20 mouse cellular contexts compared by ENCODE assay signal in the genomic region with DNA sequence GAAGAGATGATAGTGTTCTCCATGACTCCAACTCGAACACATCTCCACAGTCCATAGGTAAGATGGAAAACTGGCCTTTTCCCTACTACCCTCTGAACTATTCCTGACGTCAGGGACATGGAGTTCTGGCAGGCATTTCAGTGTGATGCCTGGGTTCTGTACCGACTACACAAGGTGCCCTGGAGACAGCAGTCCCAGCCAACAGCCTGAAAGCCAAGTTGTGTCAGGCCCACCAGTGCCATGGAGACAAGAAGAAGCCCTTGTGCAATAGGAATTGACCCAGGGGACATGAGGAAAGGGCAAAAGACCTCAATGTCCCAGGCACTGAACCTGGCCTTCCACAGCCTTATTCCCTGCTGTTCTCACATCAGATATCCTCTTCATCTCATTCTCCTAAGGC. TPM values are rescaled to one million over a fixed set of nuclear protein-coding genes. Genes with fewer than 3 reads are reported as not detected.
"Had no signal": no experiment of that assay in that cellular context is flagged by ENCODE, and none has a peak within 500 bp of the region (broad histone marks: within the 10 kb centered on the region; RNA-seq: fewer than 3 reads in every experiment).

No protein-coding gene starts in this region.

- H3K9me3 ChIP-seq: midbrain, embryonic 10.5 days; midbrain, embryonic 12.5 days; neural tube, embryonic 13.5 days; neural tube, embryonic 15.5 days; stomach, embryonic 15.5 days had no signal

- DNase-seq: lung, adult 18-20 months; lung, embryonic 14.5 days; lung, postnatal 10 days; lung, postnatal 4 days; midbrain, embryonic 14.5 days; retina, postnatal 1 day; right cerebral cortex, adult 18-20 months; right cerebral cortex, postnatal 14 days; thymus, adult 2 months; thymus, postnatal 25 days; thymus, postnatal 4 days had no signal

- H3K4me3 ChIP-seq: midbrain, embryonic 10.5 days; midbrain, embryonic 12.5 days; myocyte; neural tube, embryonic 13.5 days; neural tube, embryonic 15.5 days; stomach, embryonic 15.5 days had no signal

- H3K4me1 ChIP-seq: stomach, embryonic 15.5 days had no signal

- H3K36me3 ChIP-seq: midbrain, embryonic 10.5 days; midbrain, embryonic 12.5 days; neural tube, embryonic 13.5 days; neural tube, embryonic 15.5 days; stomach, embryonic 15.5 days had no signal

- ATAC-seq: midbrain, embryonic 16.5 days had no signal

- H3K9ac ChIP-seq: lung, embryonic 14.5 days; midbrain, embryonic 12.5 days; neural tube, embryonic 13.5 days; neural tube, embryonic 15.5 days; stomach, embryonic 15.5 days had no signal

- H3K4me2 ChIP-seq: lung, embryonic 14.5 days; midbrain, embryonic 12.5 days; neural tube, embryonic 13.5 days; neural tube, embryonic 15.5 days; stomach, embryonic 15.5 days had no signal

- H3K27ac ChIP-seq: midbrain, embryonic 10.5 days; midbrain, embryonic 12.5 days; neural tube, embryonic 13.5 days; neural tube, embryonic 15.5 days; stomach, embryonic 15.5 days; stomach, postnatal 0 days had no signal

RNA-seq across cellular contexts. Expression of a gene that starts 18.8 kb away (rescaled TPM):
- total RNA-seq: megakaryocyte-erythroid progenitor cell, adult 5-6 weeks had no signal
